Mouse (Mus musculus): ENCODE data around the gene Ctsc. TPM values are rescaled to one million over a fixed set of nuclear protein-coding genes. Genes with fewer than 3 reads are reported as not detected.

Ctsc gene
- total RNA-seq, 1 experiment from 2014 or later = 151 TPM

DNA sequence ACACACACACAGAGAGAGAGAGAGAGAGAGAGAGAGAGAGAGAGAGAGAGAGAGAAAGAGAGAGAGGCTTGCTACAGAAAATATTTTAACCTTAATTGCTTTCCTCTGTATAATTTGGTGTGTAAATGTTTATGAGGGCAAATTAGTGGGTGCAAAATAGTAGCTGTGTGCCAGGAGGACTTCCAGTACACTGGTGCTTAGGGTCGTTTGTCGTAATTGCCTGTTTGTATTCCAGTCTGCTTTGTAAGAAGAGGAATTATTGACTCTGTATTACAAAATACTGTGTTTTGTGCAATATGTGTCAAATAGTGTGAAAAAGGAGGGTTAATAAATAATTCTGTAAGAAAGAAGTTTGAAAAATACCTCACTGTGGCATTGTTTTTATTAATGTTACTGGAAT, 13.2 kb downstream of the Ctsc start:
- ATAC-seq (ENCODE audit: extremely low read depth, insufficient number of reproducible peaks, low FRiP score, poor library complexity, severe bottlenecking) = no peak

DNA sequence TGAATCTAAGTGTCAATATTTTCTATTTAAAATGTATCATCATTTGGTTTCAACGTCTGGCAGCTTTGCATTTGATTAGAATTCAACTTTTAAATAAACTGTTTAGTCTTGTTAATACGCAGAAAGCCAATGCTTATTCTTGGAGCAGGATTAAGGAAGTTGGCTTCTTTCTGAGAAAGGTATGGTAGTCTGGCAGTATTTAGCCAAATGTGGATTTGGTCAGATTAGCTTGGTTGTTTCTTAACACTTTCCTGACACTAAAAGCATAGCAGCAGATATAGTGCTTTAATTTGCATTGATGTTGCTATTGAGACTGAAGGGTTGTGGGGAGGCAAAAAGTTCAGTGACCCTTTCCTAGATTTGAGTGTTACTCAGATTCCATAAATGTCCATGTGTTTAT, 14.2 kb downstream of the Ctsc start:
- ATAC-seq (ENCODE audit: extremely low read depth, insufficient number of reproducible peaks, low FRiP score, poor library complexity, severe bottlenecking) = no peak

DNA sequence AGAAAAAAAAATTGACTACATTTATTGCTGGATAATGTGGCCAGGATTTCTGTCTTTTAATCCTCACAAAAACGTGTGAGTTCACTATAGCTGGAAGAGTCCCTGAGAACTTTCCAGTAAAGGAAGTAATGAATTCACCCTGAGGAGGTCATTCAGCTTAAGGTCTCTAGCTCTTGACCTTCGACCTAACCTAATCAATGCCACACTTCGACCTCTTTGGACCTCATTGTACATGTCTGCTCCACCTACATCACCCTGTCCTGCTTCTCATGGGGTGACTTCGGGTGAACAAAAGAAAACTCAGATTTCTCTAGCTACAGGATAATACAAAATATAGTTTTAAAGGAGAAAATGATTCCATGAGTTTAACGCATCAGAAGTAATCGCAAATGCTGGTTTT, 16.0 kb downstream of the Ctsc start:
- ATAC-seq (ENCODE audit: extremely low read depth, insufficient number of reproducible peaks, low FRiP score, poor library complexity, severe bottlenecking) = no peak

DNA sequence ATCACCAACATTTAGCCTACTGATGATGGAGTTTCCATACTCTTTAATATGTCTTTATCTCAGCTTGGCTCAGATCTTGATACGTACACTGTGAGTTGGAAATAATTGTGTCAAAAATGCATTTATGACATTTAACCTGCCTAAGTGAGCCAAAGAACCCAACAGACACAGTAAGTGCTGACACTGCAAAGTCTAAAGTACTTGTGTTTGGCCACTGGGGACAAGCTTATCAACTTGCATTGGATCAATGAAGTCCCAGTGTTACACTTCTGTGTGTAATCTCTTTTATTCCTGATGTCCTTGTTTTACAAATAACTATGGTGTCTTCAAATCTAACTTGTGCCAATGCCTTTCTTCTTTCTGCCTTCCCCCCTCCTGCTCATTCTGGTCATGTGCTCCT, 18.1 kb downstream of the Ctsc start:
- no peak for ATAC-seq (ENCODE audit: extremely low read depth, insufficient number of reproducible peaks, low FRiP score, poor library complexity, severe bottlenecking)

DNA sequence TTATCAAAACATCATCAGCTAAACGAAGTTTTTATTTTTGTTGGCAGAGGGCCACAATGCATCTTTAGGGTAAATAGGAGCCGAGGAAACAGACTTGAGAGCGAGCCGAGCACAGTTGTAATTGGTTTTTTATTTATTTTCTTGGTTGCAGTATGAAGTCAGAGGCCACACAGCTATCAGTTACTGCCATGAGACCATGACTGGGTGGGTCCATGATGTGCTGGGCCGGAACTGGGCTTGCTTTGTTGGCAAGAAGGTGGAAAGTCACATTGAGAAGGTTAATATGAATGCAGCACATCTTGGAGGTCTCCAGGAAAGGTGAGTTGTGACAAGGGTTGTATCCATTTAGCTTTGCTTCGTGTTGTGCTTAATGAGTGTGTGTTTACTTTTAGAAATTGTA, 19.0 kb downstream of the Ctsc start:
- ATAC-seq (ENCODE audit: extremely low read depth, insufficient number of reproducible peaks, low FRiP score, poor library complexity, severe bottlenecking) = no peak

DNA sequence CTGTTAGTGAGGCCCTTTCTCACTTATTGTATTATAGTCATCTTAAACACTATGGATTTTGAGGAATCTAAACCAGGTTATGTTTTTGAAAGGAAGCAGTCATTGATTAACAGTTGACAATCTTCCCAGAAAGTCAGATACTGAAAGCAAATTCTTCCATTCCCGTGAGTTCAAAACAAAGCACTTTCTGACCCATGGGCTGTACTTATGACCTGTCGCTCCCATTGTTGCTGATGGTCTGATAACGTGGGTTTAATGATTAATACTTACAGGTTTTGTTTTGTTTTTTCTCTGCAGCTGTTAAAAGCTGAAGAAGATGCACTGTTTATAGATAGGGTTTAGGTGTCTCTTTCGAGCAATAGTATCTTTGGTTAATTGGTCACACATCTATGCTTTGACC, 27.9 kb downstream of the Ctsc start:
- ATAC-seq (ENCODE audit: extremely low read depth, insufficient number of reproducible peaks, low FRiP score, poor library complexity, severe bottlenecking) = no peak

DNA sequence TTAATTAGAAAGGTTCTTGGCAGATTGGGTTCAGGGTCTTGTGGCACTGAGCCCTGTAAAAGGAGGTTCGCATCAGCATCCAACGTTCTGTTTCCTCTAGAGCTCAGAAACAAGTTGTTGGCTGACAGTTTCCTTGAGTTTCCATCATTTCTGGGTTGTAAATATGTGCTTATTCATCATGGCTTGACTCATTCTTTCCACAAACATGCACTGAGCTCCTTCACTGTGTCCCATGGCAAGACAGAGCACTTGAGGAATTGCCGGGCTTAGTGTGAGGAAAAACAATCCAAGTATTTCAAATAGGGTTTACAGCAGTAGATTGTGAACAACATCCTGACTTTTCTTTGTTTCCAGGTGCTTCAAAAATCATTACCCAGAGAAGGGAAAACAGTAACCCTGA, 28.8 kb downstream of the Ctsc start:
- ATAC-seq (ENCODE audit: extremely low read depth, insufficient number of reproducible peaks, low FRiP score, poor library complexity, severe bottlenecking) = no peak

DNA sequence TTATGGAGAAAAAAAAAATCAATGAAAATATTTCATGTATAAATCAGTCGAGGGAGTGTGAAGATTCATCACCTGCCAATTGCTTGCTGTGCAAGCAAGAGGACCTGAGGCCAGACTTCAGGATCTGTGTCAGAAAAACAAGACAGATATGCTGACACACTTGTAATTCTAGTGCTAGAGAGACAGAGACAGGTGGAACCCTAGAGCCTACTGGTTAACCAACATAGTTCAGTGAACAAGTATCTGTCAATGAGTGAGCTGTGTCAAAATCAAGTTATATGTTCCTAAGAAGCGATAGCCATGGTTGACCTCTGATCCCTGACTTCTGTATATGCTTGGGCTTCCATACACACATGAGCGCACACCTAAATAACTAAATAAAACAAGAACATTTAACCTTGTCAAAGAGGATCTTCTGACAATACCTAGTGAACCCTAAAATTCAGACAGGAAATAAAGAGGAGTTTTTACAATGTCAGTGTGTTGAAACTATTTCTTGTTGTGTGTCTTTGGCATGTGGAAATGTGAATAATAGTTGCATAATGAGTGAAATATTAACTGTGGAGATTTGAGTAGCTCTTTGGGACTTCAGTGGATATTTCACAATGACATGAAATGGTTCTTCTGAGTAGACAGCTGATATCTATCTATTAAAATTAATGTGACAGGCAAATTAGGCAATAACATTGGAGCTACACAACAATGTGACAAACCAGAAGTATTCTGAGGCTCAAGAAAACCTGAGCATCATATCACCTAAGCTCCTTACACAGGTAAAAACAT, 32.7 kb downstream of the Ctsc start:
- ATAC-seq (ENCODE audit: extremely low read depth, insufficient number of reproducible peaks, low FRiP score, poor library complexity, severe bottlenecking) = no peak

DNA sequence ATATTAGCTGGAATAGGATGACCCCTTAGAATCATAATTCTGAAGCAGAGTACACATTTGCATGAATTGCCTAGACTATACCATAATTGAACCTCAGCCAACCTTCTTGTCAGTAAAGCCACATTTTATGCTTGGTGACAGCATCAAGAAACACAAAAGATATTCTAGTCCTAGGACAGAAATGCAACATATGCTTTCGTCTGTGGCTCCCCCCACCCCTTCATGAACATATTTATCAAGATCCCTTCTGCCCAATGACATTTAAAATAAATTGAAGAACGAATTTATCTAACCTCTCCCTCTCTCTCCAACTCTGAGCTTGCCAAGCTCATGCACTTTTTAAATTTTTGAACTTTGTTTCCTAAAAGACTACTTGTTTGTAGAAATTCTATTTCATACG, 38.5 kb downstream of the Ctsc start:
- no peak for ATAC-seq (ENCODE audit: extremely low read depth, insufficient number of reproducible peaks, low FRiP score, poor library complexity, severe bottlenecking)

DNA sequence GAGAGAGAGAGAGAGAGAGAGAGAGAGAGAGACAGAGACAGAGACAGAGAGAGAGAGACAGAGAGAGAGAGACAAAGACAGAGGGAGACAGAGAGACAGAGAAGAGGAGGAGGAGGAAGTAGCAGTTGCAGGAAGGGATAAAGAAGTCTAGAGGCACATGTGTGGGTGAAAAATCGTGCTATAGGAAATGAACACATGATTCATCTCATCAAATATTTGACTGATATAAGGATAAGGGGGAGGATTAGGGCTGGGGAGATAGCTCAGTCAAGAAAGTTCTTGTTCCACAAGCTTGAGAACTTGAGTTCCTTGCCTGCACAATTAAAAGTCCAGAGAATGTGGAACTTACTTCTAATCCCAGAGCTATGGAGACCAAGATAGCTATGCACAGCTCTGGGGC, 40.6 kb downstream of the Ctsc start:
- ATAC-seq (ENCODE audit: extremely low read depth, insufficient number of reproducible peaks, low FRiP score, poor library complexity, severe bottlenecking) = no peak

DNA sequence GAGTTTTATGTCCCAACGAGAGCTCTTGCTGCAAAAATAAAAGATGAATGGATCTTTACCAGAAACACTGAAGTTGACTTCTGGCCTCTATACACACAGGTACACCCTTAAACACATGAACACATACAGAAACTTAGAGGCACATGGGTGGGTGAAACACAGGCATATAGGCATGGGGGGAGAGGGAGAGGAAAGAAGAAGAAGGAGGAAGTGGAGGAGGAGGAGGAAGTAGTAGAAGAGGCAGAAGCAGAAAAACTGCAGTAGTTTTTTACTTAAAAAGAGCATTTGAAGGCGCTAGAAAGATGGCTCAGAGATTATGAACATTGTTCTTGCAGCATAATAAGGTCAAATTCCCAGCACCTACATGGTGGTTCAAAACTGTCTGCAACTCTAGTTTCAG, 41.0 kb downstream of the Ctsc start:
- ATAC-seq (ENCODE audit: extremely low read depth, insufficient number of reproducible peaks, low FRiP score, poor library complexity, severe bottlenecking) = 0 out of 2 replicates have a peak, but pooled peaks have one; percentile 26

DNA sequence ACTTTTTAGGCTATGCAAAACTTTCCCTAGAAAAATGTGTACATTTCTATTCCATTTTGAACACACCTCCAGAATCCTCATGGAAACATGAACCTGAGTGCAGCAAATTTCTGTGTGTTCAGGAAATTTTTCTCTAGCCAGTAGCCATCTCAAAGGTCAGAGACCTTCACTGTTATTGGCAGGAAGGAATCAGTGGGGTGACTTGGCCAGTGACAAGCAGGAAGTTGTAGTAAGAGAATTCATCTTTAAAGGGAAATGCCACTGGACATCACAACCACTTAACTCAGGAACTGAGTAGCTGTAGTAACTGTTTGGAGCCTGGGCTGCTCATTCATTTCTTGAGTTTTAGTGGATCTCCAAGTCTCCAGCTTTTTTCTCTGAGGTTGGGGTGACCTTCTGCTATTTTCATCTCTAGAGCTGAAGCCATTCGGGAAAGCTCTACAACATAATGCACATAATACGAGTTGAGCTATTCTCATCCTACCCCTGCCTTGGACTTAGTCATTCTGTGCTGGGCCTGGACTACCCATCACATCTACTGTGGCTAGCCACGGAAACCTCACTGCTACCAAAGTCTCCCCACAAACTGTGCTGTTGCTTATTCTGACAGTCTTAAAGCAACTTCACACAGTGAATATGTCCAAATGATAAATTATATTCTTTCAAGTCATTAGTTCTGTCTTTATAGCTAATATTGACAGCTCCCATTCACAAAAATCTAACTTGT, 41.7 kb downstream of the Ctsc start:
- no peak for ATAC-seq (ENCODE audit: extremely low read depth, insufficient number of reproducible peaks, low FRiP score, poor library complexity, severe bottlenecking)

DNA sequence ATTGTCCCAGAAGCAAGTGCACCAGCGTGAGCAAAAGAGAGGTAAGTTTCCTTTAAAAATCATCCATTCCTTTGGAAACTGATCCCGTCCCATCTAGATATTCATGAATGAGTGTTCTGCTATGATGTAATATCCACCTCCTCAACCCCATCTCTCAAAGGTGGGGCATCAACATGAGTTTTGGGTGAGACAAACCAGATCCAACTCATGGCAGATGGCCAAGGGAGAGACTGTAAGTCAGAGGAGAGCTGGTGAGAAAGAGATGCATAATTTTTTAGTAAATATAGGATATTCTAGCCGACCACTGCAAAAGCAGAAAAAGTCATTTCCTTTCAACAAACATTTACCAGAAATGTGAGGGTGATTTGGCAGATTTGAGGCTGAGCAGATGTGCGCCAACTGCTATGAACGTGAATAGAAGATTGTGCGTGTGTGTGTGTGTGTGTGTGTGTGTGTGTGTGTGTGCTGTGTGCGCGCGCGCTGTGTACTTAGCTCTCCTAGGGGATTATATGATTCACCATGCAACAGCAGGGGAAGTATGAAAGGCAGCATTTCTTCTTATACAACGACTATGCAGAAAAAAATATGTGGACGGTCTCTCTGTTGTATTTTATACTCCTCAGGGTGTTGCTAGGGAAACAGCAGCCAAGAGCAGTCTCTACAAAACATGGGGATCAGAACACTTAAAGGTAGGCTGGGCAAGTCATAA, 42.9 kb downstream of the Ctsc start:
- ATAC-seq (ENCODE audit: extremely low read depth, insufficient number of reproducible peaks, low FRiP score, poor library complexity, severe bottlenecking) = no peak

DNA sequence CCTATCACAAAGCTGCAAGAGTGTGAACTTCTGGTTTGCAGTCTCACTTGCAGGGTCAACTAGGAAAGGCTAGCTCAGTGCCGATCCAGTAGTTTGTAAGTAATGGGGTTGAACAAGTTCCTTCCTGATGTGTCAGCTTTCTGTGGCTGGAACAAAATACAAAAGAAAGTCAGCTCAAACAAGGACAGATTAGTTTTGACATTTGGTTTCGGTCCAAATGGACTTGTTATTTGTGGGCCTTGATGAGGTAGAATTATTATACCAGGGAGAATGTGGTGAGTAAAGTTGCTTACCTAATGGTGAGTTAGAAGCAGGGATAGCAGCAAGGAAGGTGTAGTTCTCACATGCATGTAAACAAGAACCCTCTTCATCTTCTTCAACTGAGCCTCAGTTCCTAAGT, 44.5 kb downstream of the Ctsc start:
- no peak for ATAC-seq (ENCODE audit: extremely low read depth, insufficient number of reproducible peaks, low FRiP score, poor library complexity, severe bottlenecking)

DNA sequence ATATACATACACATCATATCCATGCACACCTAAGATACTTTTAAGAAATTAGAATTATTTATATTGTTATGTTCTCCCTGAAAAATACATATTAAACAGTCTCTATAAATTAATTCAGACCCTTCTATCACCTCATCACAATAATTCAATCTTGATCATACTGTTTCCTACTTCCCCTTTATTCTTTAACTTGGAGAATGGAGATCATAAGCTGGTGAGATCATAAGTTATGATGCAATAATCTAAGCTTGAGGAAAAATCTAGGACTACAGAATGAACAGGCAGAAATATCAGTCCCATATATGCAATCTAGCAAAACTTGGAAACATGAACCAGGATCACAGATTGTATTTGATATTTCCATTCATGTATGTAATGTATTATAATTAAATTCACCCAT, 49.6 kb downstream of the Ctsc start:
- ATAC-seq (ENCODE audit: extremely low read depth, insufficient number of reproducible peaks, low FRiP score, poor library complexity, severe bottlenecking) = no peak

DNA sequence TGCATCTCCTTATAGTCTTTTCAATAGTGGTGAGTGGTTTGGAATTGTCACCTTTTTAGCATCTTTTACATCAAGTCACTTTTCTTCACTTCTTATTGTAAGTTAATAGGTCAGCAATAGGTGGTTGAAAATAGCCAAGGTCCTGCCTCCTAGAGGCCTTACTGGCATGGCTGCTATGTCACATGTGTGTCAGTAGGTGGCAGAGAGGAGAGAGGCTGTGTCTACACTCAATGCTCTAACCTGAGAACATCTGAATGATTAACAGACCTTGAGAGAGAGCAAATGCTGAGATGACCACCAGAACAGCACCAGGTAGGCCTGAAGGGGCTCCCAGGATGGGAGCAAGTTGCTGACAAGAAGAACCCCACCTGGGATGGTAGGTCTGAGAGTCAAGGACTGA, 65.9 kb downstream of the Ctsc start:
- peak; percentile 72; the same call in 1 of the 2 replicates for ATAC-seq (ENCODE audit: extremely low read depth, insufficient number of reproducible peaks, low FRiP score, poor library complexity, severe bottlenecking)

DNA sequence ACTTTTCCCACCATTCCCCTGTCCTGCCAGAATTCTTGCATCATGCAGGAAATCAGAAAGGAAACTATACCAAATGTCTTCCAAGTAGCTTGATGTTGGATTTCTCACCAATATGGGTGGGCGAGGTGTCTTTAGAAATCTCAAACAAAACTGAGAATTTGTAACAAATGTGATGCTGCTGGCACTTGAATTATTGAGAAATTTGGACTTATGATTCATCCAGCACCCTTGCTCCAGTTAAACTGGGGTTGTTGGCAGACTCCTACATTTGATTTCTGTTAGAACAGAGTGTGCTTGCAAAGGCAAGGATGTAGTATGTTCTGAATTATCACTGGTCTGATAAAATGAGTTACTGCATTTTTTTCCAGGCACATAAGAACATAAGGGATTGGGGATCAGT, 68.2 kb downstream of the Ctsc start:
- ATAC-seq (ENCODE audit: extremely low read depth, insufficient number of reproducible peaks, low FRiP score, poor library complexity, severe bottlenecking) = no peak

DNA sequence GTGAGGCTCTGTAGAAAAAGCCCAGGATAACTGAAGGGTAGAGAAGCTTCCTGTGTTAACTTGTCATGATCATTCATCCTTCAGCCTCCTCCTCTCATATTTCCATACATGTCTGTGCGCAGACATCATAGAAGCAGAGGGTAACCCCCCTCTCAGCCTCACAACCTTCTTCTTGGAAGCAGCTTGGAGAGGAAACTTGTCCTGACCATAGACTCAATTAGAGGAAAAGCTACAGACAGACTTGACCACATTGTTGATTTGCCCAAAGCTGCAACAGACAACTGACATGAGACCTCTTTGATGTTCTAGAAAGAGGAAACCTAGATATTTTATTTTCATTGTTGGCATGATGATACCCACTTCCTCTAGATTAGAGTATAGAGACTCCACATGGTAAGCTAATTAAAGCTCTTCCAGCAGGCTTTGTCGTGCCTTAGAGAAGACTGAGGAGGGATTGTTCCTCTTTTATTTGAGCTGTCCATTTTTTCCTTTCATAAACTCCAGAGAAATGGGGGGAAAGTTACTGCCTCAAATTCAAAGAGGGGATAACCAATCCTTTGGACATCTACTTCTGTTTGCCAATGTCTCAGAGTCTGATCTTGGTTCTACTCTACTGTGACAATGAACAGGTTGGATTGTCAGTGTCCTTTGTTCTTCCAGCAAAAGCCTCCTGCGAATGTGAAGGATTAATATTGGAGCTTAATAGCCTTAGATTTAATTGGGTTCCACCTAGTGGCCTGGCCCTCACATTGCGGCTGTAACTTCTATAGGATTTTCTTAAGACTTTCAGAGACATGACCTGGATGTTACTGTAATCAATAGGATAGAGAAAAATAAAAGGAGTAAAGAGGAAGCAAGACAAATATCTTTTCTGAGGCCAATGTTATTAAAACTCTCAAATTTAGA, 79.2 kb downstream of the Ctsc start:
- ATAC-seq (ENCODE audit: extremely low read depth, insufficient number of reproducible peaks, low FRiP score, poor library complexity, severe bottlenecking) = peak; percentile 79; the same call in 1 of the 2 replicates

Measured in neutrophil, adult 5-6 weeks (primary cell).